Mouse (Mus musculus) 3134 (cell line): ENCODE data around the gene Cbarp.

ENCODE experiments used
- DNase-seq: peaks from one replicate; pipeline ENCODE4 v3.0.0-alpha.2; 2011; ENCODE audit warnings: low spot score; ENCODE audit not compliant: insufficient read length; ENCODE audit errors: extremely low read depth

Cbarp gene

DNA sequence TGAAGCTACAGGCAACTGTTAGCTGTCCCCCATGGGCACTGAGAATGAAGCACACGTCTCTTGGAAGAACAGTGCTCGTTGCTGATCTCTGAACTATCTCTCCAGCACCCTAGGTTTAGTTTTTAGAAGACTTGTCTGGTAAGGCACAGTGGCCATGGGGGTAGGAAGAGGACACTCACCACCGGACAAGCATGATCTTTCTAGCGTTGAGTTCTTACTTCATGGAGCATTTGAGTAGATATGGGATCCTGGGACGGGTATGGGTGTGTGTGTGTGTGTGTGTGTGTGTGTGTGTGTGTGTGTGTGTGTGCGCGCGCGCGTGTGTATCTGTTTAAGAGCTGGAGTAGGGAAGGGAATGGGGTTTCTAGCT is at the start of gene Cbarp:
TSS of gene Cbarp (minus strand) at position 170 of the 370 bp plus-strand sequence.
- DNase-seq = no peak

DNA sequence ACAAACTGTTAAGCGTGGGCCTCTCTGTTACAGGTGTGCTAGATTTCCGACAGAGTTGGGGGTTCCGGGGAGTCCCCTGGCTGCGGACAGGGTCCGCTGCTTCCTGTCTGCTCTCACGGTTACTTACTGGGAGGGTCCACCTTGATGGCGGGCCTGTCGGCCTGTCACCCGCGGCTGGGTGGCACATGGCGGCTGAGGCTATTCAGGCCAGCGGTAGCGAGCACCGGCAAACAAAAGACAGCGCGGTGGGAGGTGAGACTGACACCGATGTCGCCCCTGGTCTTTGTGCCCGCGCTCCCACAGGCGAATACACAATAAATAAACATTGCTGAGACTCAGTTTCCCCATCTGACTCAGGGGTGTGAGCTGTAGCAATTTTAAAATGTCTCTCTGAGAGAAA is 49.4 kb upstream of the Cbarp start:
- no peak for DNase-seq

DNA sequence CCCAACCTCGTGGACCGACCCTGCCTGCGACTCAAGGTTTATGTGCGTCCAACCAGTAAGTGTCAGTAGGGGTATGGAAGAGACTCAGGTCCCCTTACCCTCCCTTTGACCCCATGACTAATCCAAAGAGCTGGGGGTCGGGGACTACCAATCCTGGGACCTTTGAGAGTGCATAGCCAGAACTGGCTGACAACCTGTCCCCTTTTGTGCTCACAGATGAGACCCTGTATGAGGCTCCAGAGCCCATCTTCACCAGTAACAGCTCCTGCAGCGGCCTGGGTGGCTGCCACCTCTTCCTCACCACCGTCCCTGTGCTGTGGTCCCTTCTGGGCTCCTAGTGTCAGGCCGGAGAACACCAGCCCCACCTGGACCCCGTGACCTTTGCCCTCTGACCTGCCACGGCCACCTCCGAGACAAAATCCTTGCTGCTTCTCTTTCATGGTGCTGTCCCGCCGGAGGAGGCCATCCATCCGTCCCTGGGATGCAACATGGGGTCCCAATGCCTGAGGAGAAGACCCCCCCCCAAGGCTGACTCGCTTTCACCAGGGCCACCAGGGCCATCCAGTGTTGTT is 47.9 kb upstream of the Cbarp start:
- DNase-seq = no peak

DNA sequence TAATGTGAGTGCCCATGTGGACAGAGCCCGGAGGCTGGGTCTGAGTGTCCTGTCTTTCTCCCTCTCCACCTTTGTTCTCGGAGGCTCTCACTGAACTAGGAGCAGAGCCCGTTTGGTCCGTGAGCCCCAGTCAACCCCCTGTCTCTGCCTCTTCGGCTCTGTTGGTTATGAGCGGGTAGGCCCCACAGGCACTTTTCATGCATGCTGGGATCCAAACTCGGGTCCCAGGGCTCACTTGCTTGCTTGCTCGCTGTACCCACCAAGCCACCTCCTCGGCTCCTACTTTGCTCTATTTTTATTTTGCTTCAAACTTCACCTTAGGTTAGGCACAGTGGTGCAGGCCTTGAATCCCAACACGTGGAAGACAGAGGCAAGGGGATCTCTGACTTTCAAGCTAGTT is 47.1 kb upstream of the Cbarp start:
- no peak for DNase-seq

DNA sequence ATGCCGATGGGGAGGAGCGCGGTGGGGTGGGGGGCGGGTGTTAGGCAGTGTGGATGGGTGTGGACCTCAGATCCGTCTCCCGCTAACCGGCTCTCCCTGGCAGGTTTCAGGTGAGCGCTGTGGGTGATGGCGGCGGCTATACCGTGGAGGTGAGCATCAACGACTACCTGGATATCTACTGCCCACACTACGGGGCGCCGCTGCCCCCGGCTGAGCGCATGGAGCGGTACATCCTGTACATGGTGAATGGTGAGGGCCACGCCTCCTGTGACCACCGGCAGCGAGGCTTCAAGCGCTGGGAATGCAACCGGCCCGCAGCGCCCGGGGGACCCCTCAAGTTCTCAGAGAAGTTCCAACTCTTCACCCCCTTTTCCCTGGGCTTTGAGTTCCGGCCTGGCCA is 46.0 kb upstream of the Cbarp start:
- no peak for DNase-seq

DNA sequence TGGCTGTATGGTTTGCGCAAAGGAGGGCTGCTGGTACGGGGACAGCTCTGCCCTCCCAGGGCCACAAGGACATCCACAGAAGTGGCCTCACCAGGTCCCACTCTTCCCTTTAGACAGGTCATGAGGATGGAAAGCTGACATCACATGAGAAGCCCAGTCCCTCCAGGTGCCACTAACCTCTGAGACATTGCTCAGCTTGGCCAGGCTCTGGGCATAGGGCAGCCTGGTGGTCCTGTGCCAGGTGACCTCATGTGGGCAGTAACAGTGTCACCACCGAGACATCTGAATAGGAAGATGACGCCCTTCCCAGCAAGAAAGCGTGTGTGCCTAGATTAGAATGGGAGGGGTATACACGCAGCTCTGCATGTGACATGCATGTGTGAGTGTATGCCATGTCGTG is 41.9 kb upstream of the Cbarp start:
- DNase-seq = no peak

DNA sequence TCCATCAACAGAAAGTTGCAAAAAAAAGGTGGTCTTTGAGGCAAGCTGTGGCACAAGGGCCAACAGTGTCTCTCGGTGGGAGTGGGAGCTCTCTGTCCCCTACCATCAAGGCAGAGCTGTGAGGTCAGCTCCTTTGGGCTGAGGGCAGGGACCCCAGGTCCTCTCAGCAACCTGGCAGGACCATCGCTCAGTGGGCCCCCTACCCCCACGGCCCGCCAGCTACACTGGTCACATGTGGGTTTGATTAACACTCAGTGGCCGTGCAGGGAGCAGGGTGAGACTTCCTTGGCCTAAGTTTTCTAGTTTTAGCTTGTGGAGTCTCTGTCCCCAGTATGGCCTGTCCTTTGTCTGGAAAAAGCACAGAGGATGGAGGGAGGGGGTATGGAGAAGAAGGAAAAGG is 40.2 kb upstream of the Cbarp start:
- DNase-seq = no peak

DNA sequence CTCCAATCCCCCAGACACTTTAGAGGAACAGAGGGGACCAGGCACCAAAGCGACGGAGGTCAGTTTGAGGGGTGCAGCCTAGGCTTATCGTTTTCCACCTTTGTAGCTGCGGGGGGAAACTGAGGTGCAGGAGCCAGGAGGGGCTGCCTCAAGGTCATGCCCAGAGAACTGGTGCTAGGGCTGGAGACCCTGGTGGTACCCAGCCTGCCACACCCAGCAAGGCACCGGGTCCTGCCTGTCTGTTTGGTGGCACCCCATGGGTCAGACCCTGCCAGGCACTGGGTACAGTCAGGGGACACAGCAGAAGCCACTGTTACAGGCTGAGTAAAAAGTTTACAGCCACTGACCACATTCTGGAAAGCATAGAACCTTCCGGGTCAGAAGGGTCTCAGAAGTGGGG is 39.7 kb upstream of the Cbarp start:
- no peak for DNase-seq

DNA sequence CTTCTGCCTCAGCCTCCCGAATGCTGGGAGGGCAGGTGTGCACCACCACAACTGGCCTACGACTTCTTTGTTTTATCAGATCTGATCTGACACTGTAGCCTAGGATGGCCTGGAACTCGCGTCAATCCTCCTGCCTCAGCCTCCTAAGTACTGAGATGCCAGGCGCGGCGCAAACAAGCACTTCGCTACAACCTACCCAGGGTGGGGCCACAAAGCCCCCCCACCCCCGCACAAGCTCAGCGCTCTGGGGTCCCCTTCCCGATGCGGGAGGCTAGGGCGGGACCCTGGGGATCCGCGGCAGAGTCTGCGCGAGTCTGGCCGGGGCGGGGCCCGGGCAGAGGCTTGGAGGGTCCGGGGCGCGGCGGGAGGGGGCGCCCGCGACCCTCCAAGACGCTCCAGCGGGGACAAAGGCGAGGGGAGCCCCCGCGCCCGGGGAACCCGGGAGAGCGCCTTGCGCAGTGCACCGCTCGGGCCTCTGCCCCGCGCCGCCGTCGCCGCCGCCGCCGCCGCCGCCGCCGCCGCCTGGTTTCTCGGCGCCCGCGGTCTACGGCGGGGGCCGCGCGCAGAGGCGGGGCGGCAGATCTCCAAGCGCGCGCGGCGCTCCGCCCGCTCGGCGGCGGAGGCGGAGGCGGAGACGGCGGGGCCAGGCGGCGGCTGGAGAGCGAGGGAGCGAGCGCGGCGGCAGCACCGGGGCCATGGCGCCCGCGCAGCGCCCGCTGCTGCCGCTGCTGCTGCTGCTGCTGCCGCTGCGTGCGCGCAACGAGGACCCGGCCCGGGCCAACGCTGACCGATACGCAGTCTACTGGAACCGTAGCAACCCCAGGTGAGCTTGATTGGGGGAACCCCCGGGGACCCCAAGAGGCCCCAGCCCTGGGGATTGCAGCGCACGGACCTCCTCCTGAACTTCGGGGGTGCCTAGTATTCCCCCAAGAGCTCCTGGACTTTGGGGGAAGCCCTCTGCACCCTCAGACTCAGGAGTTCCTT is 38.7 kb upstream of the Cbarp start, which contains the start of gene Efna2:
TSS of gene Efna2 (plus strand) at position 415 of the 984 bp plus-strand sequence.
- DNase-seq = no peak

DNA sequence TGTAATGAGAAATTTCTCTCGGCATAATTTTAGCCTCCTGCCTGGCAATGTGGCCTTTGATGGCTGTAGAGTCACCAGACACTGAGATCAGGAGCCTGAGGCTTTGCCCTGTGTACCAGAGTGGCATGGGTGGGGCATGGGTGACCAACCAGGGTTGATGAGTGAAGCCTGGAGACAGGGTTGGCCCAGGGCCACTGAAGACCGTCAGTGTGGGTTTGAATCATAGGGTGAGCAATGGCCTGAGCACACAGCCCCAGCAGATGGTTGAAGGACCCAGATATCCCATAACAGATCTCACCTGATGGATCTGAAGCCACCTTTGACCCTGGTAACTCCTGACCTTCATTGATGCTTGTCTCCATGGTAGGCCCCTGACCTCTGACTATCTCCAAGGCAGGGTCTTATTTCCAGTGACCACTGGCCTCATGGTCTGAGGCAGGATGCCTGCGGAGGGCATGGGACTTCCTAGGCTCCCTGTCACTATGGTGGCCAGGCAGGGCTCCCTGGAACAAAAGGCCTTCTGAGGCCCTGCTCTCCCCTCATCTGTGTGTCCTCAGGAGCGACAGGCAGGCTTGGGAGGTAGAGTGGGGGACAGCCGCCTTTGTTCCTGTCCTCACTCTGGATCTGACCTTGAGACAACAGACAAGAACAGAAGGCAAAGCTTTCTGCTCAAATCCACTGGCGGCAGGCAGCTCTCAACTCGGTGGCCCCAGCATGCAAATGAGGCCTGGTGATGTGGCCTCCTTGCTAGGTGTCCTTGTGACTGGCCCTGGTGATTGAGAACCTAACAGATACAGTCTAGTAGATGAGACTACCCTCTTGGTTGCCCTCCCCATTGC is 37.0 kb upstream of the Cbarp start:
- DNase-seq = peak; percentile 74

DNA sequence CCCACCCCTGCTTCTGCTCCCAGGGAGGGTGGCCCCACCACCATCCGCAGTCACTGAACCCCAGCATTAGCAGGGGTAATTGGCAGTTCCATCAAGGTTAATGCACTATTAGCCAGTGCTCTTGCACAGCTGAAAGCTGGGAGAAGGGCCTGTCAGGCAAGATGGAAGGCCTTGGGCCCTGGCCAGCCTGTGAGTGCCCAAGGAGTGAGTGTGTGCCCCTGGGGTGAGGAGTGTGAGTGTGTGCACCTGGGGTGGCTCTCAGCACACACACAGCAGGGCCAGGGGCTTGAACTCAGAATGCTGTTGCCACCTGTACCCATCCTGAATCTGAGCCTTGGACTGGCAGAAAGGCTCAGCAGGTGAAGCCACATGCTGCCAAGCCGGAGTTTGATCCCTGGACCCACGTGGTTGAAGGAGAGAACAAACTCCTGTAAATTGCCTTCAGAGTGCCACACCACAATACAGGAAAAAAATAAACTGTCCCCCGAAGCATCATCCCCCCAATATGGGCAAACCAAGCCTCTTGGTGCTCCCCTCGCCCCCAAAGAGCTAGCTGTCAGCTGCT is 35.7 kb upstream of the Cbarp start:
- no peak for DNase-seq

DNA sequence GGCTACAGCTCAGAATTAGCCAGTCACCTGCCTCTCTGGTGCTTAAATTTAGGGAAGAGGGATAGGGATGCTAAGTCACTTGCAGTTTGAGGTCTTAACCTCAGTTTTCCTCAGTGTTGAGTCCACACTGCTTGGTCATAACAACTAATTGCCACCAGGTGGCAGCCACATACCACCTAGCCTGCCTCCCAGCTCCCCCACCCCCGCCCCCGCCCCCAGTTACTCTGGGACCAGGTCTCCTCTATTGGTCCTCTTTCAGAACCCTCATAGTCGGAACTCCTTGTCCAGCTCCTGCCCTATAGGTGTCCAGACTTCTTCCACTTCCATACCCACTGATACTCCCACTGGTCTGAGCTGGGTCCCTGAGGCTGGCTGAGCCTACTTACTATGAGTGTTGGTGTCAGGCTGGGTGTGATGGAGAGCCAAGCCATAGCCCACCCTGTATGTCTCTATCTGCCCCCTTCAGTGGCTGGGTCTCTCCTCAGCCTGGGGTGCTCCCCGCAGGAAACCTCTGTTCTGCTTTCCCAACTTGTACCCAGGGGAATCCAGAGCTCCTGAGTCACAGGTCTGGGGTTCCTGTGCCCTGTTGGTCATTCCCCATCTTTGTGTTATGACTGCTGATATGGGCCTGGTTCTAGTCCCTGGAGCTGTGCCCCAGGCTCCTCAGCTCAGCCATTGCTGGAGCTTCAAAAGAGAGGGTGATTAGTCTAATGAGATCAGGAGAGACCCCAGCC is 35.1 kb upstream of the Cbarp start:
- no peak for DNase-seq

DNA sequence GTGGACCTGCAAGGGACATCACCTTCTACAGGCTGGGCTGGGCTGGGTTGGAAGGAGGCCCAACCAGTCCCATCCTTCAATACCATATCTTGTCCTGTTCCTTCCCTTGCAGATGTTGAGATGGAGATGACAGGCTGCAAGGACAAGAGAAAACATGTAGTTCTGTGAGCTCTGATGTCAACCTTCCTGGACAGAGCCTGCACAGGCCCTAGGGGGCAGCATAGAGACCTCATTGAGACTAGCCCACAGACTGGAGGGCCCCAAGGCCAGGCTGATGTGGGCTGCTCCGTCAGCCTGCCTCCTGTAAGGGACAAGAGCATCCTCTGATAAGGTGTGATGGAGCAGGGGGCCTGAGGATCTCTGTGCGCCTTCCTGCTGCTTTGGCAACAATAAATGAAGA is 34.1 kb upstream of the Cbarp start:
- no peak for DNase-seq

DNA sequence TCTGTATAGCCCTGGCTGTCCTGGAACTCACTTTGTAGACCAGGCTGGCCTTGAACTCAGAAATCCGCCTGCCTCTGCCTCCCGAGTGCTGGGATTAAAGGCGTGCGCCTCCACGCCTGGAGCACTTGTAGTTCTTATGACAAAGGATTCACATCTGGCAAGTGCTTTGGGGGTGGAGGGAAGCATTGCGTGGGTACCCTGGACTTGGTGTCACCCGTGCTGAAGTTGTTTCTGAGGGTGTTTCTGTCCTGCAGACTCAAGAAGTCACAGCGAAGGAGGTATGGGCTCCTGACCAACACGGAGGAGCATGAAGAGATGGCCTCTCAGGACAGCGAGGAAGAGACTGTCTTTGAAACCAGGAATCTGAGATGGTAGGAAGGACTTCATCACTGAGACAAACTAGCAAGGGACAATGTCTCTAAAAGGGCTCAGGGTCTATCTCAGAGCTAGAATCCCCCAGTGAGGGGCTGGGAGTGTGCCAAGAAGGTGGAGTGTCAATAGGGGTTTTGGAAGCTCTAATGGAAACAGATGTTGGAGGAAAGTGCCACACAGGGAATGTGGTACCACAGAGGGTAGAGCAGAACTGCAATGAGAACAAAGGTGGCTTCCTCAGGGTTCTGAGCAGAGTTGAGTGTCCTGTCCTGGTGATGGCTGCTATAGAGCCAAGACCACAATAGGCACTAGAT is 33.5 kb upstream of the Cbarp start:
- no peak for DNase-seq

DNA sequence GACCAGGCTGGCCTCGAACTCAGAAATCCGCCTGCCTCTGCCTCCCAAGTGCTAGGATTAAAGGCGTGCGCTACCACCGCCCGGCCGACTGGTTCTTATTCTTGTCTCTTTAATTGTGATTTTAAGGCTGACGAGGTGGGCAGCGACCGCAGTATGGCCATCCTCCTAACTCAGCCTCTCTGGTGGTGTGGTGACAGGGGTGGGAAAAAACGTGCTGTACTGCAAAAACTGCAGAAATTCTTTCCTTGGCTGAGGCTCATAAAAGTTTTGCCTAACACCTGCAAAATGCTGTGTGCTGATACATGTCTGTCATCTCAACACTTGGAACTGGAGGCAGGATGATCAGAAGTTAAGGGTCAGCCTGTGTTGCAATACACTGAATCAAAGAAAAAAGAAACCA is 32.7 kb upstream of the Cbarp start:
- no peak for DNase-seq

DNA sequence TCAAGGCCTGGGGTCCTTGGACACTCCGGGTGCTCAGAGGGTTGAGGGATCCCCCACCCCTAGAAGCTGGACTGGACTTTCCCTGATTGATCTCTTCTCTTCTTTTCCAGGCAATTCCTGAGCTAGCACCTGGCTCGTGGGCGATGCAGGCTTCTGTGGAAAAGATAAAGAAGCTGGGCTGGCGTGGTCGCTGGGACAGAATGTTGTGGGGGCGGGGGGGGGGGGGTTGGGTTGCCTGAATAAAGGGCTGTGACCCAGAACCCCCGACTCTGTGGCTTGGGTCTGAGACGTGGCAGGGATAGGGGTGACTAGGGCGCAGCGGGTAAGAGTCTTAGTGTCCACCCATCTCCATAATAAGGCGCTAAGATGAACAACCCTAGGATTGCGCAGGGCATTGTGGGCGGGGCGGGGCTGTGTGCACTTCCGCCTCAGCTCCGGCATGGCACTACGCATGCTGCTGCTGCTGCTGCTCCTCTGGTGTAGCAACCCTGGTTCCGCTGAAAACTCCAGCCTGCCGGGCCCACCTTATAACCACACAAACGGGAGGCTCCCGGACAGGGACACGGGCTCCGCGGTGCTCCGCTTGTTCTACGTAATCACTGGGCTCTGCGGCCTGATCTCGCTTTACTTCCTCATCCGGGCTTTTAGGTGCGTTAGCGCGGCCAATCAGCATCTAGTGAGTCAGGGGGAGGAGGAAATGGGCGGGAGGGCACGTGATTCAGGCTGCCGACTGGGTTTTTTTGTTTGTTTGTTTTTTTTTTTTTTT is 32.1 kb upstream of the Cbarp start, which contains the start of gene 1600002K03Rik:
TSS of gene 1600002K03Rik (plus strand) at position 418 of the 766 bp plus-strand sequence.
- DNase-seq = peak; percentile 92

DNA sequence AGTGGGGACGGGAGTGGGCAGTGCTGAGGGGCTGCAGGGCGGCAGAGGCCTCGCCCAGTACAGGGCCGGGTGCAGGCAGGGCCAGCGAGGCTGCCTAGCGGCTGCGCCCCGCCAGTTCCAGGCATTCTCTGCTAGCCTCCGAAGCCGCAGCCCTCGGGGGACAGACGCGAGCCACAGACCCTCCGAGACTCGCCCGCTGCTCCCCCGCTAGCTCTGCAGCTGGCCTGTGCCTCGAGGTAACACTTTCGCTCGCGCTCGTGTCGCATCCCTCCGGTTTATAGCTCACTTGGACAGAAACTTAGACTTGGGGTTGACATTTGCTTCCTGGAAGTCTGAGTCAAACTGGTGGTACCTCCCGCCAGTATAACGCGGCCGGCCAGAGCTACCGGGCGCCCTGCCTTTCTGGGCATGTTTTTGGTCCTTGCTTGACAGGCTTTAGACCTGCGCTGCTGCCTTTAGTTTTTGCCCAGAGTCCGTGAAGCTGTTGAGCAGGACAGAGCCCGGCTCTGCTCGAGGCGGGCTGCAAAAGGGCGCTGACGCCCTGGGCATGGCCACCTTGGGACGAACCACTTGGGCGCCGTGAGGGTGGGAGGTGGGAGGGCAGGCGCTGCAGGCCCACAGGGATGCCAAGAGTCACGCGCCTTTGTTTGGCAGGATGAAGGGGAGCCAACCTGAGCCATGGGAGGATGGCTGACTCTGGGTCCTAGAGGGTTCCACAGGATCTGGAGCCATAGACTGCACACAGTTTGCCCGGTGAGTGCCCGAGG is 31.3 kb upstream of the Cbarp start:
- no peak for DNase-seq

DNA sequence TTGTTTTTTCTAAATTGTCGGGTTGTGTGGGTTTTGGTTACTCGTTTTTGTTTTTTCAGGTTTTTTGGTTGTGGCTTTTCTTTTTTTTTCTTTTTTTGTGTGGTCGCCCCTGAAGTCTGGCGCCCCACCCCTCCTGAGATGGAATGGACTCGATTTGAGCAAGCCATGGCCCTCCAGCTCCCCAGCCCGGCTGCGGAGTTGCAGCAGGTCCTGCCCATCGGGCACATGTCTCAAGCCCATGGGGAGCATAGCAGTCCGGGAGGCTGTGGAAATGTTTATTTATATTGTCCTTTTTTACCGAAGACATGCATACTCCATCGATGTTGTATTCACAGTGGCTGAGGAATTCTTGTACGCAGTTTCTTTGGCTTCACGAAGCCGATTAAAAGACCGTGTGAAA is 30.6 kb upstream of the Cbarp start:
- DNase-seq = no peak
